9 mouse cellular contexts compared by ENCODE assay signal in genomic region chr2:118779065-118779464, GRCm38 (mm10). TPM values are rescaled to one million over a fixed set of nuclear protein-coding genes. Genes with fewer than 3 reads are reported as not detected.
A peak's percentile ranks its signal among the peaks of the same experiment; 100 is the strongest.
DNase-seq lines count a peak whose midpoint lies in the region; ATAC-seq and TF ChIP-seq lines count a peak whose summit lies in the region.
"Had no signal": no experiment of that assay in that cellular context is flagged by ENCODE, and none has a peak within 500 bp of the region (broad histone marks: within the 10 kb centered on the region; RNA-seq: fewer than 3 reads in every experiment).

No protein-coding gene starts in this region.

- WGBS in heart, embryonic 10.5 days, result 9% methylated on average over 10 of the region's 10 CpGs
- 4% methylated on average over 10 of the region's 10 CpGs for WGBS in forebrain, embryonic 12.5 days
- WGBS in liver, postnatal 0 days (ENCODE audit: insufficient replicate concordance), result 35% methylated on average over 10 of the region's 10 CpGs

- H3K36me3 ChIP-seq in heart, embryonic 10.5 days, result no peaks in the 10 kb centered on the region
- H3K36me3 ChIP-seq in forebrain, embryonic 12.5 days (replicated peaks), result no peaks in the 10 kb centered on the region
- no peaks in the 10 kb centered on the region for H3K36me3 ChIP-seq in liver, postnatal 0 days (replicated peaks; ENCODE audit: insufficient read depth, low read length)
- H3K36me3 ChIP-seq: G1E had no signal

- peak overlapping the region; percentile 2; the same call in 1 of the 2 replicates for H3K27ac ChIP-seq in heart, embryonic 10.5 days
- H3K27ac ChIP-seq in forebrain, embryonic 12.5 days, result peak overlapping the region; percentile 50; the same call in 1 of the 2 replicates
- no peak overlapping the region for H3K27ac ChIP-seq in liver, postnatal 0 days (ENCODE audit: low read depth)

- peak overlapping the region; percentile 64 for H3K4me2 ChIP-seq in forebrain, embryonic 12.5 days
- peak overlapping the region; percentile 59; the same call in 1 of the 2 replicates for H3K4me2 ChIP-seq in liver, postnatal 0 days (ENCODE audit: low read depth, low read length)

- peak overlapping the region; percentile 49; the same call in 1 of the 2 replicates for H3K9ac ChIP-seq in forebrain, embryonic 12.5 days
- no peak overlapping the region for H3K9ac ChIP-seq in liver, postnatal 0 days (replicated peaks)

- no peaks in the 10 kb centered on the region for H3K9me3 ChIP-seq in heart, embryonic 10.5 days
- H3K9me3 ChIP-seq in forebrain, embryonic 12.5 days, result no peaks in the 10 kb centered on the region
- H3K9me3 ChIP-seq in liver, postnatal 0 days (ENCODE audit: low read length), result no peaks in the 10 kb centered on the region
- H3K9me3 ChIP-seq: G1E had no signal

- peak; percentile 51 for ATAC-seq in forebrain, embryonic 12.5 days (ENCODE audit: low FRiP score)
- no peak for ATAC-seq in liver, postnatal 0 days
- no peak for ATAC-seq in CD4-positive, CD25-positive, alpha-beta regulatory T cell, adult 4 months

- intact Hi-C loops in heart, postnatal 14 days (cut with DNase I), result loop anchor here (2.0 kb wide), 2 partner anchors 14 to 36 kb away; no protein-coding TSS in a partner anchor

- TF ChIP-seq EP300 in liver, postnatal 0 days (IDR thresholded peaks at IDR 0.05; ENCODE audit: low read depth), result no peak

- peaks cover 37% of the 10 kb centered on the region for H3K27me3 ChIP-seq in heart, embryonic 10.5 days (ENCODE audit: insufficient read depth, poor library complexity, severe bottlenecking)
- peaks cover 16% of the 10 kb centered on the region; the same call in 1 of the 2 replicates for H3K27me3 ChIP-seq in forebrain, embryonic 12.5 days
- peaks cover 7% of the 10 kb centered on the region; the same call in 1 of the 2 replicates for H3K27me3 ChIP-seq in liver, postnatal 0 days (ENCODE audit: insufficient read depth, low read length)

- H3K4me3 ChIP-seq in heart, embryonic 10.5 days, result peak overlapping the region; percentile 51
- peak overlapping the region; percentile 42 for H3K4me3 ChIP-seq in forebrain, embryonic 12.5 days (replicated peaks)
- no peak overlapping the region; the same call in 1 of the 2 replicates for H3K4me3 ChIP-seq in liver, postnatal 0 days (ENCODE audit: low read depth, low read length)

- H3K4me1 ChIP-seq in heart, embryonic 10.5 days, result peaks cover 20% of the 10 kb centered on the region
- H3K4me1 ChIP-seq in forebrain, embryonic 12.5 days, result peaks cover 19% of the 10 kb centered on the region
- H3K4me1 ChIP-seq in liver, postnatal 0 days (ENCODE audit: insufficient read depth), result peaks cover 11% of the 10 kb centered on the region

- DNase-seq in heart, embryonic 10.5 days (ENCODE audit: low spot score), result no peak
- DNase-seq in heart, postnatal 14 days, result no peak
- DNase-seq in MN1 (ENCODE audit: low spot score), result peak; percentile 79
- no peak for DNase-seq in liver, postnatal 0 days
- no peak for DNase-seq in right cerebral cortex, adult 18-20 months
- no peak for DNase-seq in layer of hippocampus, adult 18-20 months (ENCODE audit: low spot score in 2 of 2)

- no peak for TF ChIP-seq CTCF in liver, postnatal 0 days (IDR thresholded peaks at IDR 0.05; ENCODE audit: low read depth)

RNA-seq across cellular contexts. Expression of gene Disp2, which starts 0.5 kb away (rescaled TPM):
- polyA plus RNA-seq in heart, embryonic 10.5 days (2016; fragmentation: Nextera tagmentation; extraction: Ambion mirVana), result 0.20 and 0.23 TPM in 2 replicates
- under 1 TPM; 0.02 to 0.10 TPM for total RNA-seq in heart, postnatal 14 days (2021)
- 11.5 and 14.1 TPM in 2 replicates for polyA plus RNA-seq in forebrain, embryonic 12.5 days (2016; fragmentation: Nextera tagmentation; extraction: Ambion mirVana)
- 0.06 and 0.14 TPM in 2 replicates for polyA plus RNA-seq in liver, postnatal 0 days (2015; fragmentation: Nextera tagmentation; extraction: Ambion mirVana)
- not detected for polyA plus RNA-seq in CD4-positive, CD25-positive, alpha-beta regulatory T cell, adult 4 months (2017; shearing (Covaris generic))
- 100 to 1,000 TPM; 261 to 266 TPM for total RNA-seq in layer of hippocampus, adult 18-20 months (2021)

RNA-seq across cellular contexts. Expression of gene Phgr1, which starts 6.5 kb away (rescaled TPM):
- polyA plus RNA-seq in heart, embryonic 10.5 days (2016; fragmentation: Nextera tagmentation; extraction: Ambion mirVana), result not detected in 2 replicates
- total RNA-seq in heart, postnatal 14 days (2021), result not detected
- polyA plus RNA-seq in forebrain, embryonic 12.5 days (2016; fragmentation: Nextera tagmentation; extraction: Ambion mirVana), result not detected in 2 replicates
- not detected in 2 replicates for polyA plus RNA-seq in liver, postnatal 0 days (2015; fragmentation: Nextera tagmentation; extraction: Ambion mirVana)
- not detected for polyA plus RNA-seq in CD4-positive, CD25-positive, alpha-beta regulatory T cell, adult 4 months (2017; shearing (Covaris generic))
- not detected for total RNA-seq in layer of hippocampus, adult 18-20 months (2021)
- total RNA-seq: G1E had no signal
- polyA plus RNA-seq: G1E had no signal

RNA-seq across cellular contexts. Expression of gene Ccdc9b, which starts 16.6 kb away (rescaled TPM):
- polyA plus RNA-seq in heart, embryonic 10.5 days (2016; fragmentation: Nextera tagmentation; extraction: Ambion mirVana), result 0.94 and 1.8 TPM in 2 replicates
- total RNA-seq in heart, postnatal 14 days (2021), result 10 to 100 TPM; 15.5 to 17.5 TPM
- 2.8 TPM in 2 replicates for polyA plus RNA-seq in forebrain, embryonic 12.5 days (2016; fragmentation: Nextera tagmentation; extraction: Ambion mirVana)
- polyA plus RNA-seq in liver, postnatal 0 days (2015; fragmentation: Nextera tagmentation; extraction: Ambion mirVana), result 0.36 and 0.52 TPM in 2 replicates
- not detected for polyA plus RNA-seq in CD4-positive, CD25-positive, alpha-beta regulatory T cell, adult 4 months (2017; shearing (Covaris generic))
- total RNA-seq in layer of hippocampus, adult 18-20 months (2021), result 1 to 10 TPM; 6.5 to 6.7 TPM
- polyA plus RNA-seq: G1E had no signal

RNA-seq across cellular contexts. Expression of gene Inafm2, which starts 33.5 kb away (rescaled TPM):
- 22.6 and 34.8 TPM in 2 replicates for polyA plus RNA-seq in heart, embryonic 10.5 days (2016; fragmentation: Nextera tagmentation; extraction: Ambion mirVana)
- total RNA-seq in heart, postnatal 14 days (2021), result 10 to 100 TPM; 36.2 to 38.6 TPM
- 22.3 and 24.4 TPM in 2 replicates for polyA plus RNA-seq in forebrain, embryonic 12.5 days (2016; fragmentation: Nextera tagmentation; extraction: Ambion mirVana)
- 14.0 and 14.7 TPM in 2 replicates for polyA plus RNA-seq in liver, postnatal 0 days (2015; fragmentation: Nextera tagmentation; extraction: Ambion mirVana)
- 10 to 100 TPM; 18.6 to 20.6 TPM for polyA plus RNA-seq in CD4-positive, CD25-positive, alpha-beta regulatory T cell, adult 4 months (2017; shearing (Covaris generic))
- total RNA-seq in layer of hippocampus, adult 18-20 months (2021), result 10 to 100 TPM; 71.4 to 77.5 TPM

RNA-seq across cellular contexts. Expression of gene Knstrn, which starts 34.7 kb away (rescaled TPM):
- polyA plus RNA-seq in heart, embryonic 10.5 days (2016; fragmentation: Nextera tagmentation; extraction: Ambion mirVana), result 113 and 127 TPM in 2 replicates
- 10 to 100 TPM in 1 of 2 experiments, 1 to 10 TPM in 1; 5.9 to 10.7 TPM for total RNA-seq in heart, postnatal 14 days (2021)
- polyA plus RNA-seq in forebrain, embryonic 12.5 days (2016; fragmentation: Nextera tagmentation; extraction: Ambion mirVana), result 164 and 167 TPM in 2 replicates
- polyA plus RNA-seq in liver, postnatal 0 days (2015; fragmentation: Nextera tagmentation; extraction: Ambion mirVana), result 28.8 and 31.4 TPM in 2 replicates
- polyA plus RNA-seq in CD4-positive, CD25-positive, alpha-beta regulatory T cell, adult 4 months (2017; shearing (Covaris generic)), result 10 to 100 TPM; 12.8 to 15.2 TPM
- 1 to 10 TPM; 1.1 TPM for total RNA-seq in layer of hippocampus, adult 18-20 months (2021)

Comparison
In these comparisons a context has a peak if more than half of its experiments do, and no peak if none do; other contexts are left out.
1. RNA of gene Disp2, which starts 0.5 kb away (polyA plus RNA-seq): 11.5 to 14.1 TPM in forebrain, embryonic 12.5 days; 0.20 to 0.23 TPM in heart, embryonic 10.5 days, 0.06 to 0.14 TPM in liver, postnatal 0 days and not detected in CD4-positive, CD25-positive, alpha-beta regulatory T cell, adult 4 months; every median in the first group is over 10 times any median in the second.